Mouse (Mus musculus) limb, embryonic 13.5 days (tissue): Measurements from ENCODE around the gene Psip1. TPM values are rescaled to one million over a fixed set of nuclear protein-coding genes. Genes with fewer than 3 reads are reported as not detected.
"Not testable (repeated sequence)": the region's sequence is repeated elsewhere in the genome, so short reads cannot be mapped to it uniquely, and the experiment has no call there.

Experiments
- ATAC-seq: fragments of 200-750 bp; cut with Nextera tagmentation; 2 replicates; pipeline ENCODE4 v1.8.0; 2017; ENCODE audit warnings: low read depth, moderate number of reproducible peaks, moderate TSS enrichment; ENCODE audit not compliant: low FRiP score
- H3K27ac ChIP-seq: fragments of 300-500 bp; sonication (generic); 2 replicates; pipeline ENCODE4 v1.5.1; 2015; ENCODE audit warnings: inconsistent platforms, mild to moderate bottlenecking, moderate library complexity
- H3K27me3 ChIP-seq: fragments of 300-500 bp; sonication (generic); 2 replicates; pipeline ENCODE4 v1.6.1; 2015; ENCODE audit warnings: mild to moderate bottlenecking, inconsistent platforms
- H3K36me3 ChIP-seq: fragments of 300-500 bp; sonication (generic); 2 replicates; pipeline ENCODE4 v1.6.1; 2015; ENCODE audit warnings: inconsistent platforms, mild to moderate bottlenecking, moderate library complexity
- H3K4me1 ChIP-seq: fragments of 300-500 bp; sonication (generic); 2 replicates; pipeline ENCODE4 v1.6.1; 2015; ENCODE audit warnings: inconsistent platforms
- H3K4me2 ChIP-seq: fragments of 300-500 bp; sonication (generic); replicated peaks from 2 replicates; pipeline ENCODE4 v1.6.1; 2015; ENCODE audit warnings: inconsistent platforms, mild to moderate bottlenecking, moderate library complexity
- H3K4me3 ChIP-seq: fragments of 300-500 bp; sonication (generic); 2 replicates; pipeline ENCODE4 v1.5.1; 2015; ENCODE audit warnings: moderate library complexity, mild to moderate bottlenecking, inconsistent platforms
- H3K9ac ChIP-seq: fragments of 300-500 bp; sonication (generic); 2 replicates; pipeline ENCODE4 v1.6.1; 2015; ENCODE audit warnings: mild to moderate bottlenecking, inconsistent platforms
- H3K9me3 ChIP-seq: fragments of 300-500 bp; sonication (generic); 2 replicates; pipeline ENCODE4 v1.6.1; 2016; ENCODE audit warnings: inconsistent platforms
- WGBS: fragments of 180-500 bp; shearing (Covaris S2); methylation state at CpG from one replicate; pipeline ENCODE4 v1.1.7; 2015; 5-methylcytosine and 5-hydroxymethylcytosine counted together
- polyA plus RNA-seq: library from polyadenylated mRNA; unstranded; fragments of >200 nt; fragmentation: Nextera tagmentation; extraction: Ambion mirVana; gene quantifications from 2 replicates; pipeline ENCODE4 v1.2.1, GENCODE M21; 2015

The Psip1 gene
- polyA plus RNA-seq, 1 experiment from 2014 or later: 156 TPM

GRCm38 (mm10) chr4:83520308-83520707 is 34.0 kb upstream of the Psip1 start:
- no peak for ATAC-seq

GRCm38 (mm10) chr4:83519807-83520206 is 33.5 kb upstream of the Psip1 start:
- no peak for ATAC-seq
- Histone ChIP-seq H3K4me3 (no peak overlapping the region), H3K4me2 (no peak overlapping the region), H3K27ac (no peak overlapping the region), H3K36me3 (no peaks in the 10 kb centered on the region), H3K27me3 (no peaks in the 10 kb centered on the region), H3K9ac (no peak overlapping the region), H3K9me3 (no peaks in the 10 kb centered on the region), H3K4me1 (peaks cover 14% of the 10 kb centered on the region)

More at GRCm38 (mm10) chr4:83520308-83520707, 34.0 kb upstream of the Psip1 start:
- Histone ChIP-seq H3K9ac (no peak overlapping the region), H3K27me3 (no peaks in the 10 kb centered on the region), H3K9me3 (no peaks in the 10 kb centered on the region), H3K4me1 (peaks cover 14% of the 10 kb centered on the region), H3K4me3 (no peak overlapping the region), H3K27ac (no peak overlapping the region), H3K4me2 (no peak overlapping the region), H3K36me3 (no peaks in the 10 kb centered on the region)
- WGBS: 85% methylated on average over 4 of the region's 4 CpGs

GRCm38 (mm10) chr4:83519148-83519547 is 32.9 kb upstream of the Psip1 start:
- H3K9me3 ChIP-seq: no peaks in the 10 kb centered on the region
- 87% methylated on average over 2 of the region's 2 CpGs for WGBS
- no peaks in the 10 kb centered on the region for H3K36me3 ChIP-seq
- no peaks in the 10 kb centered on the region for H3K27me3 ChIP-seq
- peaks cover 9% of the 10 kb centered on the region for H3K4me1 ChIP-seq
- no peak overlapping the region for H3K27ac ChIP-seq
- H3K4me3 ChIP-seq: no peak overlapping the region
- no peak overlapping the region for H3K4me2 ChIP-seq
- no peak overlapping the region for H3K9ac ChIP-seq
- no peak for ATAC-seq

- 91% methylated on average over 5 of the region's 6 CpGs for WGBS
- H3K27me3 ChIP-seq, H3K4me1 ChIP-seq, H3K9ac ChIP-seq, ATAC-seq, H3K36me3 ChIP-seq, H3K27ac ChIP-seq, H3K9me3 ChIP-seq, H3K4me3 ChIP-seq, H3K4me2 ChIP-seq: not testable (repeated sequence)
Observed at GRCm38 (mm10) chr4:83516144-83516543, 29.9 kb upstream of the Psip1 start.

- 86% methylated on average over 10 of the region's 10 CpGs for WGBS
- Histone ChIP-seq H3K4me2 (no peak overlapping the region), H3K36me3 (no peaks in the 10 kb centered on the region), H3K27me3 (no peaks in the 10 kb centered on the region), H3K9ac (no peak overlapping the region), H3K4me1 (no peaks in the 10 kb centered on the region), H3K9me3 (no peaks in the 10 kb centered on the region), H3K4me3 (no peak overlapping the region), H3K27ac (no peak overlapping the region)
- ATAC-seq: no peak
Observed at GRCm38 (mm10) chr4:83514976-83515669, 28.9 kb upstream of the Psip1 start.

- Histone ChIP-seq H3K27me3 (no peaks in the 10 kb centered on the region), H3K27ac (no peak overlapping the region), H3K36me3 (no peaks in the 10 kb centered on the region), H3K4me2 (no peak overlapping the region), H3K9ac (no peak overlapping the region), H3K9me3 (no peaks in the 10 kb centered on the region), H3K4me3 (no peak overlapping the region), H3K4me1 (no peaks in the 10 kb centered on the region)
- no peak for ATAC-seq
- 87% methylated on average over 1 of the region's 1 CpGs for WGBS
Observed at GRCm38 (mm10) chr4:83514183-83514582, 27.9 kb upstream of the Psip1 start.

- no peak overlapping the region for H3K4me2 ChIP-seq
- no peak for ATAC-seq
- no peaks in the 10 kb centered on the region for H3K9me3 ChIP-seq
- no peaks in the 10 kb centered on the region for H3K27me3 ChIP-seq
- 54% methylated on average over 2 of the region's 2 CpGs for WGBS
- no peak overlapping the region for H3K9ac ChIP-seq
- H3K27ac ChIP-seq: no peak overlapping the region
- no peaks in the 10 kb centered on the region for H3K4me1 ChIP-seq
- no peak overlapping the region for H3K4me3 ChIP-seq
- H3K36me3 ChIP-seq: no peaks in the 10 kb centered on the region
Observed at GRCm38 (mm10) chr4:83512644-83513043, 26.4 kb upstream of the Psip1 start.

GRCm38 (mm10) chr4:83512217-83512616 is 26.0 kb upstream of the Psip1 start:
- ATAC-seq: no peak
- Histone ChIP-seq H3K4me2 (no peak overlapping the region), H3K4me3 (no peak overlapping the region), H3K9me3 (no peaks in the 10 kb centered on the region), H3K27ac (no peak overlapping the region), H3K4me1 (no peaks in the 10 kb centered on the region), H3K27me3 (no peaks in the 10 kb centered on the region), H3K9ac (no peak overlapping the region), H3K36me3 (no peaks in the 10 kb centered on the region)
- WGBS: 85% methylated on average over 3 of the region's 3 CpGs

- no peak for ATAC-seq
- H3K27me3 ChIP-seq: no peaks in the 10 kb centered on the region
- H3K9ac ChIP-seq: no peak overlapping the region
- no peaks in the 10 kb centered on the region for H3K9me3 ChIP-seq
- no peaks in the 10 kb centered on the region for H3K36me3 ChIP-seq
- no peak overlapping the region for H3K4me2 ChIP-seq
- H3K27ac ChIP-seq: no peak overlapping the region
- 64% methylated on average over 8 of the region's 8 CpGs for WGBS
- no peak overlapping the region for H3K4me3 ChIP-seq
- H3K4me1 ChIP-seq: no peaks in the 10 kb centered on the region
Observed at GRCm38 (mm10) chr4:83511083-83511482, 24.8 kb upstream of the Psip1 start.

GRCm38 (mm10) chr4:83509600-83509999 is 23.3 kb upstream of the Psip1 start:
- H3K9me3 ChIP-seq: no peaks in the 10 kb centered on the region
- H3K27me3 ChIP-seq: no peaks in the 10 kb centered on the region
- no peak overlapping the region for H3K9ac ChIP-seq
- H3K4me2 ChIP-seq: no peak overlapping the region
- H3K4me1 ChIP-seq: no peaks in the 10 kb centered on the region
- no peak overlapping the region for H3K4me3 ChIP-seq
- 55% methylated on average over 2 of the region's 2 CpGs for WGBS
- H3K36me3 ChIP-seq: no peaks in the 10 kb centered on the region
- ATAC-seq: no peak
- H3K27ac ChIP-seq: no peak overlapping the region

- ATAC-seq: 0 out of 2 replicates have a peak, but pooled peaks have one; percentile 51
- 44% methylated on average over 7 of the region's 7 CpGs for WGBS
- no peaks in the 10 kb centered on the region for H3K9me3 ChIP-seq
- H3K27me3 ChIP-seq: no peaks in the 10 kb centered on the region
- H3K36me3 ChIP-seq: no peaks in the 10 kb centered on the region
- H3K4me1 ChIP-seq: peaks cover 4% of the 10 kb centered on the region; the same call in 1 of the 2 replicates
- H3K27ac ChIP-seq: no peak overlapping the region
- H3K4me2 ChIP-seq: peak overlapping the region; percentile 63
- H3K4me3 ChIP-seq: peak overlapping the region; percentile 38; the same call in 1 of the 2 replicates
- H3K9ac ChIP-seq: no peak overlapping the region
Observed at GRCm38 (mm10) chr4:83501037-83501430, 14.8 kb upstream of the Psip1 start.

- Histone ChIP-seq H3K4me2 (peak overlapping the region; percentile 63), H3K27me3 (no peaks in the 10 kb centered on the region), H3K36me3 (no peaks in the 10 kb centered on the region), H3K4me1 (peaks cover 4% of the 10 kb centered on the region; the same call in 1 of the 2 replicates), H3K9me3 (no peaks in the 10 kb centered on the region), H3K27ac (no peak overlapping the region), H3K9ac (peak overlapping the region; percentile 48; the same call in 1 of the 2 replicates), H3K4me3 (peak overlapping the region; percentile 38)
- ATAC-seq: peak; percentile 77
- 9% methylated on average over 22 of the region's 22 CpGs for WGBS
Observed at GRCm38 (mm10) chr4:83500154-83501036, 14.1 kb upstream of the Psip1 start.
